Mouse (Mus musculus) CH12.LX (cell line): ENCODE measurements around the gene Wscd1.

Experiments used
- CHD2 ChIP-seq: IDR thresholded peaks from 2 replicates; pipeline ENCODE4 v1.6.1; 2011; ENCODE audit warnings: low read length, improper control_type of control experiment
- CTCF ChIP-seq, 2 experiments: IDR thresholded peaks in 1 of 2; conservative IDR thresholded peaks in 1 of 2; 2 replicates each; pipeline ENCODE4 v1.5.1; 2011 to 2012; ENCODE audit warnings: low read depth in 2 of 2, low read length in 2 of 2, improper control_type of control experiment in 1 of 2, inconsistent platforms in 1 of 2, mild to moderate bottlenecking in 1 of 2, moderate library complexity in 1 of 2
- EP300 ChIP-seq: IDR thresholded peaks from 2 replicates; pipeline ENCODE4 v1.6.1; 2011; ENCODE audit warnings: low read length, improper control_type of control experiment
- ETS1 ChIP-seq: conservative IDR thresholded peaks from 2 replicates; pipeline ENCODE4 v1.6.1; 2012; ENCODE audit warnings: low read depth, mild to moderate bottlenecking, inconsistent platforms, low read length, improper control_type of control experiment, moderate library complexity
- POLR2A ChIP-seq: IDR thresholded peaks from 2 replicates; pipeline ENCODE4 v1.6.1; 2011; ENCODE audit warnings: low read depth, mild to moderate bottlenecking, improper control_type of control experiment, low read length
- RAD21 ChIP-seq: IDR thresholded peaks from 2 replicates; pipeline ENCODE4 v1.6.1; 2011; ENCODE audit warnings: low read depth, mild to moderate bottlenecking, low read length, improper control_type of control experiment, moderate library complexity
- SMC3 ChIP-seq: IDR thresholded peaks from 2 replicates; pipeline ENCODE4 v1.6.1; 2011; ENCODE audit warnings: low read depth, low read length, improper control_type of control experiment
- ZMIZ1 ChIP-seq: IDR thresholded peaks from 2 replicates; pipeline ENCODE4 v1.6.1; 2012; ENCODE audit warnings: low read depth, mild to moderate bottlenecking, inconsistent platforms, low read length, improper control_type of control experiment
- ZNF384 ChIP-seq: IDR thresholded peaks from 2 replicates; pipeline ENCODE4 v1.6.1; 2012; ENCODE audit warnings: low read depth, low read length, improper control_type of control experiment, inconsistent platforms

GRCm38 (mm10) chr11:71817341-71817740, 67.6 kb downstream of the Wscd1 start:
- TF ChIP-seq EP300 (no peak), CTCF (conservative IDR thresholded peaks at IDR 0.05 in 1 of 2, IDR thresholded peaks at IDR 0.05 in 1 of 2; ENCODE audit: low read depth in 2 of 2, low read length in 2 of 2) (no peak), POLR2A (no peak), ZNF384 (no peak), SMC3 (no peak), RAD21 (no peak), ETS1 (no peak), ZMIZ1 (no peak), CHD2 (no peak)
